Mouse (Mus musculus) spleen, adult 2 months (tissue): ENCODE data around the gene Cib1. TPM values are rescaled to one million over a fixed set of nuclear protein-coding genes. Genes with fewer than 3 reads are reported as not detected.
A peak's percentile ranks its signal among the peaks of the same experiment; 100 is the strongest.

ENCODE experiments used
- DNase-seq, 2 experiments: peaks; one replicate each; pipeline versions ENCODE4 v3.0.0 to v3.0.0-alpha.2; 2012 to 2021; ENCODE audit warnings: low spot score in 2 of 2, low read depth in 1 of 2
- H3K27ac ChIP-seq: fragments of 200-500 bp; 2 replicates; pipeline ENCODE4 v1.5.1; 2012; ENCODE audit warnings: low read length, inconsistent platforms; ENCODE audit not compliant: insufficient read depth
- H3K27me3 ChIP-seq: fragments of 200-500 bp; 2 replicates; pipeline ENCODE4 v1.6.1; 2012; ENCODE audit warnings: mild to moderate bottlenecking, moderate library complexity, low read length, inconsistent platforms; ENCODE audit not compliant: control insufficient read depth, insufficient read depth
- H3K36me3 ChIP-seq: fragments of 200-500 bp; 2 replicates; pipeline ENCODE4 v1.6.1; 2012; ENCODE audit warnings: mild to moderate bottlenecking, low read length, inconsistent platforms; ENCODE audit not compliant: control insufficient read depth, insufficient read depth
- H3K4me1 ChIP-seq: fragments of 200-500 bp; 2 replicates; pipeline ENCODE4 v1.6.1; 2011; ENCODE audit warnings: inconsistent platforms; ENCODE audit not compliant: control insufficient read depth, insufficient read depth, insufficient read length
- H3K4me3 ChIP-seq: fragments of 200-500 bp; 2 replicates; pipeline ENCODE4 v1.5.1; 2011; ENCODE audit warnings: mild to moderate bottlenecking, inconsistent platforms; ENCODE audit not compliant: insufficient read depth, insufficient read length; ENCODE audit errors: extremely low read depth
- CTCF ChIP-seq: fragments of 200-500 bp; IDR thresholded peaks from 2 replicates; pipeline ENCODE4 v1.5.1; 2011; ENCODE audit warnings: mild to moderate bottlenecking, inconsistent platforms; ENCODE audit not compliant: insufficient read depth, insufficient read length, insufficient replicate concordance; ENCODE audit errors: extremely low read depth
- POLR2A ChIP-seq: fragments of 200-500 bp; IDR thresholded peaks from 2 replicates; pipeline ENCODE4 v1.6.1; 2011; ENCODE audit warnings: low read depth, low read length, inconsistent platforms
- WGBS: fragments of 180-500 bp; shearing (Covaris S2); methylation state at CpG from one replicate; pipeline ENCODE4 v1.1.7; 2018; 5-methylcytosine and 5-hydroxymethylcytosine counted together
- polyA plus RNA-seq: library from polyadenylated mRNA; depleted of rRNA; stranded (reverse); fragments of >200 nt; gene quantifications from 2 replicates; pipeline ENCODE4 v1.2.3, GENCODE M21; 2012

The Cib1 gene
- polyA plus RNA-seq, 1 experiment: 117 TPM

- peaks cover 43% of the 10 kb centered on the region for H3K4me1 ChIP-seq
- H3K36me3 ChIP-seq: no peaks in the 10 kb centered on the region
- peak in 1 of 2 experiments; percentile 79 for DNase-seq
- peak within 1 kb of the TSS; percentile 41 for H3K27ac ChIP-seq
- no peaks in the 10 kb centered on the region for H3K27me3 ChIP-seq
- H3K4me3 ChIP-seq: peak within 1 kb of the TSS; percentile 57
- WGBS: 19% methylated on average over 51 of the region's 51 CpGs
- no peak for TF ChIP-seq POLR2A
- TF ChIP-seq CTCF: no peak
Measured at GRCm38 (mm10) chr7:80186531-80187296, 45.9 kb downstream of the Cib1 start, which contains the start of gene Sema4b. Gene Sema4b (plus strand): TSS chr7:80186841.

- DNase-seq: no peak
- H3K27ac ChIP-seq: peak overlapping the region; percentile 41
- H3K36me3 ChIP-seq: no peaks in the 10 kb centered on the region
- peaks cover 40% of the 10 kb centered on the region for H3K4me1 ChIP-seq
- TF ChIP-seq POLR2A: no peak
- no peak for TF ChIP-seq CTCF
- WGBS: 78% methylated on average over 8 of the region's 8 CpGs
- H3K4me3 ChIP-seq: no peak overlapping the region
- H3K27me3 ChIP-seq: no peaks in the 10 kb centered on the region
Measured at GRCm38 (mm10) chr7:80186021-80186420, 46.6 kb downstream of the Cib1 start.

- no peak for DNase-seq
- TF ChIP-seq POLR2A (no peak), CTCF (no peak)
- WGBS: 47% methylated on average over 6 of the region's 6 CpGs
- Histone ChIP-seq H3K27ac (peak overlapping the region; percentile 45), H3K4me3 (no peak overlapping the region), H3K4me1 (peaks cover 43% of the 10 kb centered on the region), H3K36me3 (no peaks in the 10 kb centered on the region), H3K27me3 (no peaks in the 10 kb centered on the region)
Measured at GRCm38 (mm10) chr7:80184968-80185367, 47.6 kb downstream of the Cib1 start.

GRCm38 (mm10) chr7:80184551-80184950 lies 48.1 kb downstream of the Cib1 start:
- peaks cover 43% of the 10 kb centered on the region for H3K4me1 ChIP-seq
- H3K4me3 ChIP-seq: no peak overlapping the region
- H3K27ac ChIP-seq: peak overlapping the region; percentile 45
- TF ChIP-seq POLR2A (no peak), CTCF (no peak)
- no peaks in the 10 kb centered on the region for H3K27me3 ChIP-seq
- DNase-seq: no peak
- no peaks in the 10 kb centered on the region for H3K36me3 ChIP-seq
- WGBS: 73% methylated on average over 4 of the region's 4 CpGs

GRCm38 (mm10) chr7:80183969-80184368 lies 48.6 kb downstream of the Cib1 start:
- 88% methylated on average over 4 of the region's 5 CpGs for WGBS
- TF ChIP-seq CTCF (no peak), POLR2A (no peak)

GRCm38 (mm10) chr7:80183466-80183865 lies 49.1 kb downstream of the Cib1 start:
- DNase-seq: no peak
- Histone ChIP-seq H3K36me3 (no peaks in the 10 kb centered on the region), H3K4me1 (peaks cover 43% of the 10 kb centered on the region), H3K27me3 (no peaks in the 10 kb centered on the region), H3K4me3 (no peak overlapping the region), H3K27ac (peak overlapping the region; percentile 69)
- 44% methylated on average over 1 of the region's 1 CpGs for WGBS
- TF ChIP-seq CTCF (no peak), POLR2A (no peak)

More at GRCm38 (mm10) chr7:80183969-80184368, 48.6 kb downstream of the Cib1 start:
- Histone ChIP-seq H3K4me1 (peaks cover 43% of the 10 kb centered on the region), H3K27ac (no peak overlapping the region), H3K36me3 (no peaks in the 10 kb centered on the region), H3K27me3 (no peaks in the 10 kb centered on the region), H3K4me3 (no peak overlapping the region)
- DNase-seq: no peak

- TF ChIP-seq POLR2A (no peak), CTCF (no peak)
- Histone ChIP-seq H3K27me3 (no peaks in the 10 kb centered on the region), H3K36me3 (no peaks in the 10 kb centered on the region), H3K4me1 (peaks cover 37% of the 10 kb centered on the region), H3K4me3 (no peak overlapping the region), H3K27ac (peak overlapping the region; percentile 58; the same call in 1 of the 2 replicates)
- DNase-seq: no peak
Measured at GRCm38 (mm10) chr7:80182139-80182538, 50.5 kb downstream of the Cib1 start.
